16 mouse cellular contexts compared by ENCODE assay signal in genomic region chr7:123070861-123071260, GRCm38 (mm10).
"Had no signal": no experiment of that assay in that cellular context is flagged by ENCODE, and none has a peak within 500 bp of the region (broad histone marks: within the 10 kb centered on the region; RNA-seq: fewer than 3 reads in every experiment).

No protein-coding gene starts in this region.

- H3K4me2 ChIP-seq: limb, embryonic 12.5 days; limb, embryonic 15.5 days; liver, embryonic 12.5 days; liver, embryonic 15.5 days; midbrain, embryonic 12.5 days; midbrain, embryonic 15.5 days had no signal

- DNase-seq: kidney, adult 18-20 months; kidney, adult 9 months; kidney, postnatal 25 days; left cerebral cortex, postnatal 4 days; thymus, adult 2 months; thymus, postnatal 14 days; thymus, postnatal 4 days had no signal

- H3K9me3 ChIP-seq: limb, embryonic 15.5 days; liver, embryonic 12.5 days; liver, embryonic 15.5 days; midbrain, embryonic 12.5 days; midbrain, embryonic 15.5 days had no signal

- H3K27ac ChIP-seq: kidney, postnatal 0 days; layer of hippocampus, adult 2 months; limb, embryonic 12.5 days; limb, embryonic 15.5 days; liver, embryonic 12.5 days; liver, embryonic 15.5 days; macrophage; midbrain, embryonic 12.5 days had no signal

- H3K4me1 ChIP-seq: limb, embryonic 12.5 days; liver, embryonic 12.5 days; liver, embryonic 15.5 days had no signal

- H3K36me3 ChIP-seq: limb, embryonic 12.5 days; limb, embryonic 15.5 days; liver, embryonic 12.5 days; liver, embryonic 15.5 days; midbrain, embryonic 12.5 days; midbrain, embryonic 15.5 days had no signal

- H3K27me3 ChIP-seq: limb, embryonic 12.5 days; limb, embryonic 15.5 days; liver, embryonic 12.5 days; liver, embryonic 15.5 days; midbrain, embryonic 12.5 days; midbrain, embryonic 15.5 days had no signal

- ATAC-seq: liver, embryonic 12.5 days; midbrain, embryonic 15.5 days had no signal

- H3K9ac ChIP-seq: limb, embryonic 12.5 days; limb, embryonic 15.5 days; liver, embryonic 12.5 days; liver, embryonic 15.5 days; midbrain, embryonic 12.5 days; midbrain, embryonic 15.5 days had no signal

- H3K4me3 ChIP-seq: layer of hippocampus, adult 2 months; limb, embryonic 12.5 days; limb, embryonic 15.5 days; liver, embryonic 12.5 days; liver, embryonic 15.5 days; midbrain, embryonic 12.5 days; midbrain, embryonic 15.5 days had no signal
